Mouse (Mus musculus) E14TG2a.4 (cell line): ENCODE data around the gene Ttll13.

Experiments used
- H3K27me3 ChIP-seq: 2 replicates; pipeline ENCODE4 v1.6.1; 2014; ENCODE audit warnings: low read length, control low read depth; ENCODE audit not compliant: insufficient read depth
- H3K36me3 ChIP-seq: 2 replicates; pipeline ENCODE4 v1.6.1; 2014; ENCODE audit warnings: low read length, control low read depth; ENCODE audit not compliant: insufficient read depth
- H3K4me1 ChIP-seq: replicated peaks from 2 replicates; pipeline ENCODE4 v1.6.1; 2014; ENCODE audit warnings: low read depth, low read length, control low read depth
- H3K4me3 ChIP-seq: replicated peaks from 2 replicates; pipeline ENCODE4 v1.5.1; 2014; ENCODE audit warnings: mild to moderate bottlenecking, low read length
- H3K9me3 ChIP-seq: 2 replicates; pipeline ENCODE4 v1.6.1; 2014; ENCODE audit warnings: low read length, control low read depth
- CTCF ChIP-seq: conservative IDR thresholded peaks from 2 replicates; pipeline ENCODE4 v1.5.1; 2014; ENCODE audit warnings: low read length
- NANOG ChIP-seq: IDR thresholded peaks from 2 replicates; pipeline ENCODE4 v1.6.1; 2014; ENCODE audit warnings: borderline replicate concordance, low read length, mixed read lengths
- POU5F1 ChIP-seq: IDR thresholded peaks from 2 replicates; pipeline ENCODE4 v1.6.1; 2014; ENCODE audit warnings: low read length, borderline replicate concordance

Ttll13 gene

GRCm38 (mm10) chr7:80246148-80246721 is at the start of gene Ttll13:
Gene Ttll13, plus strand, starts transcription at chr7:80246376.
- no peaks in the 10 kb centered on the region; the same call in 1 of the 2 replicates for H3K27me3 ChIP-seq
- peak within 1 kb of the TSS; percentile 84 for H3K4me3 ChIP-seq
- TF ChIP-seq NANOG (no peak), POU5F1 (no peak), CTCF (no peak)
- H3K36me3 ChIP-seq: peaks cover 5% of the 10 kb centered on the region
- peaks cover 48% of the 10 kb centered on the region for H3K4me1 ChIP-seq
- H3K9me3 ChIP-seq: no peaks in the 10 kb centered on the region

GRCm38 (mm10) chr7:80197371-80197770 is 48.8 kb upstream of the Ttll13 start:
- H3K4me1 ChIP-seq: peaks cover 86% of the 10 kb centered on the region
- H3K9me3 ChIP-seq: no peaks in the 10 kb centered on the region
- H3K27me3 ChIP-seq: no peaks in the 10 kb centered on the region
- H3K4me3 ChIP-seq: peak overlapping the region; percentile 94
- no peak for TF ChIP-seq NANOG
- TF ChIP-seq POU5F1: no peak
- no peak for TF ChIP-seq CTCF
- peaks cover 38% of the 10 kb centered on the region for H3K36me3 ChIP-seq

- Histone ChIP-seq H3K27me3 (no peaks in the 10 kb centered on the region), H3K4me3 (peak overlapping the region; percentile 94), H3K9me3 (no peaks in the 10 kb centered on the region), H3K36me3 (peaks cover 46% of the 10 kb centered on the region), H3K4me1 (peaks cover 87% of the 10 kb centered on the region)
- TF ChIP-seq POU5F1 (no peak), CTCF (no peak), NANOG (no peak)
Observed at GRCm38 (mm10) chr7:80197941-80198778, 48.0 kb upstream of the Ttll13 start.

- Histone ChIP-seq H3K9me3 (no peaks in the 10 kb centered on the region), H3K27me3 (no peaks in the 10 kb centered on the region), H3K4me1 (peaks cover 88% of the 10 kb centered on the region), H3K4me3 (peak overlapping the region; percentile 94), H3K36me3 (peaks cover 53% of the 10 kb centered on the region)
- TF ChIP-seq POU5F1: no peak
Observed at GRCm38 (mm10) chr7:80198863-80199262, 47.3 kb upstream of the Ttll13 start.

GRCm38 (mm10) chr7:80199286-80199685 is 46.9 kb upstream of the Ttll13 start:
- H3K27me3 ChIP-seq: no peaks in the 10 kb centered on the region
- peaks cover 88% of the 10 kb centered on the region for H3K4me1 ChIP-seq
- peak overlapping the region; percentile 94 for H3K4me3 ChIP-seq
- H3K36me3 ChIP-seq: peaks cover 53% of the 10 kb centered on the region
- no peaks in the 10 kb centered on the region for H3K9me3 ChIP-seq
- no peak for TF ChIP-seq NANOG

GRCm38 (mm10) chr7:80199851-80200587 is 46.2 kb upstream of the Ttll13 start:
- H3K27me3 ChIP-seq: no peaks in the 10 kb centered on the region
- H3K9me3 ChIP-seq: no peaks in the 10 kb centered on the region
- H3K4me3 ChIP-seq: peak overlapping the region; percentile 94
- TF ChIP-seq POU5F1: no peak
- peaks cover 88% of the 10 kb centered on the region for H3K4me1 ChIP-seq
- H3K36me3 ChIP-seq: peaks cover 57% of the 10 kb centered on the region

GRCm38 (mm10) chr7:80200588-80200945 is 45.6 kb upstream of the Ttll13 start:
- Histone ChIP-seq H3K27me3 (no peaks in the 10 kb centered on the region), H3K9me3 (no peaks in the 10 kb centered on the region), H3K4me3 (peak overlapping the region; percentile 94), H3K36me3 (peaks cover 60% of the 10 kb centered on the region), H3K4me1 (peaks cover 88% of the 10 kb centered on the region)
- no peak for TF ChIP-seq POU5F1

GRCm38 (mm10) chr7:80200963-80201539 is 45.1 kb upstream of the Ttll13 start:
- Histone ChIP-seq H3K9me3 (no peaks in the 10 kb centered on the region), H3K36me3 (peaks cover 65% of the 10 kb centered on the region), H3K4me1 (peaks cover 88% of the 10 kb centered on the region), H3K4me3 (peak overlapping the region; percentile 94), H3K27me3 (no peaks in the 10 kb centered on the region)
- TF ChIP-seq NANOG (no peak), CTCF (no peak), POU5F1 (no peak)
